Mouse (Mus musculus): ENCODE results near the gene Emx1. TPM values are rescaled to one million over a fixed set of nuclear protein-coding genes. Genes with fewer than 3 reads are reported as not detected.

Emx1 gene
- polyA plus RNA-seq, 1 experiment from 2014 or later = 0.21 TPM

GRCm38 (mm10) chr6:85218251-85218650, 31.0 kb downstream of the Emx1 start:
- Histone ChIP-seq H3K4me1 (peaks cover 30% of the 10 kb centered on the region), H3K36me3 (no peaks in the 10 kb centered on the region), H3K27ac (replicated peaks) (no peak overlapping the region), H3K27me3 (no peaks in the 10 kb centered on the region), H3K4me3 (replicated peaks) (no peak overlapping the region), H3K9ac (no peak overlapping the region), H3K9me3 (replicated peaks) (no peaks in the 10 kb centered on the region), H3K4me2 (replicated peaks) (no peak overlapping the region)
- 54% methylated on average over 4 of the region's 4 CpGs for WGBS
- no peak for ATAC-seq (ENCODE audit: insufficient number of reproducible peaks, low FRiP score, low TSS enrichment, low read depth)

- no peaks in the 10 kb centered on the region for H3K27me3 ChIP-seq
- peaks cover 36% of the 10 kb centered on the region for H3K4me1 ChIP-seq
- no peak overlapping the region for H3K4me2 ChIP-seq (replicated peaks)
- 43% methylated on average over 5 of the region's 5 CpGs for WGBS
- no peaks in the 10 kb centered on the region for H3K9me3 ChIP-seq (replicated peaks)
- no peak overlapping the region for H3K27ac ChIP-seq (replicated peaks)
- H3K36me3 ChIP-seq = no peaks in the 10 kb centered on the region
- H3K4me3 ChIP-seq (replicated peaks) = no peak overlapping the region
- H3K9ac ChIP-seq = no peak overlapping the region
- ATAC-seq (ENCODE audit: insufficient number of reproducible peaks, low FRiP score, low TSS enrichment, low read depth) = no peak; the same call in 1 of the 2 replicates
These were observed 31.6 kb downstream of the Emx1 start for GRCm38 (mm10) chr6:85218684-85219445.

GRCm38 (mm10) chr6:85219706-85220105, 32.5 kb downstream of the Emx1 start:
- no peaks in the 10 kb centered on the region for H3K9me3 ChIP-seq (replicated peaks)
- H3K4me2 ChIP-seq (replicated peaks) = no peak overlapping the region
- no peak overlapping the region for H3K9ac ChIP-seq
- H3K4me1 ChIP-seq = peaks cover 37% of the 10 kb centered on the region
- 93% methylated on average over 11 of the region's 11 CpGs for WGBS
- H3K27me3 ChIP-seq = no peaks in the 10 kb centered on the region
- H3K36me3 ChIP-seq = no peaks in the 10 kb centered on the region
- no peak overlapping the region for H3K27ac ChIP-seq (replicated peaks)
- no peak overlapping the region for H3K4me3 ChIP-seq (replicated peaks)
- ATAC-seq (ENCODE audit: insufficient number of reproducible peaks, low FRiP score, low TSS enrichment, low read depth) = no peak

- Histone ChIP-seq H3K27me3 (no peaks in the 10 kb centered on the region), H3K4me2 (replicated peaks) (no peak overlapping the region), H3K36me3 (no peaks in the 10 kb centered on the region), H3K4me3 (replicated peaks) (no peak overlapping the region), H3K9me3 (replicated peaks) (no peaks in the 10 kb centered on the region), H3K27ac (replicated peaks) (no peak overlapping the region), H3K4me1 (peaks cover 37% of the 10 kb centered on the region), H3K9ac (no peak overlapping the region)
- 39% methylated on average over 4 of the region's 4 CpGs for WGBS
- ATAC-seq (ENCODE audit: insufficient number of reproducible peaks, low FRiP score, low TSS enrichment, low read depth) = peak; percentile 51; the same call in 1 of the 2 replicates
These were observed 33.7 kb downstream of the Emx1 start for GRCm38 (mm10) chr6:85220917-85221316.

GRCm38 (mm10) chr6:85222551-85222950, 35.3 kb downstream of the Emx1 start:
- WGBS = 48% methylated on average over 10 of the region's 10 CpGs
- Histone ChIP-seq H3K36me3 (no peaks in the 10 kb centered on the region), H3K4me2 (replicated peaks) (no peak overlapping the region), H3K9me3 (replicated peaks) (no peaks in the 10 kb centered on the region), H3K4me1 (peaks cover 36% of the 10 kb centered on the region), H3K27ac (replicated peaks) (no peak overlapping the region), H3K9ac (no peak overlapping the region), H3K4me3 (replicated peaks) (no peak overlapping the region), H3K27me3 (no peaks in the 10 kb centered on the region)
- ATAC-seq (ENCODE audit: insufficient number of reproducible peaks, low FRiP score, low TSS enrichment, low read depth) = no peak

- Histone ChIP-seq H3K4me2 (replicated peaks) (no peak overlapping the region), H3K9me3 (replicated peaks) (no peaks in the 10 kb centered on the region), H3K27me3 (no peaks in the 10 kb centered on the region), H3K9ac (no peak overlapping the region), H3K27ac (replicated peaks) (no peak overlapping the region), H3K4me3 (replicated peaks) (no peak overlapping the region), H3K36me3 (no peaks in the 10 kb centered on the region), H3K4me1 (peaks cover 32% of the 10 kb centered on the region)
- no peak for ATAC-seq (ENCODE audit: insufficient number of reproducible peaks, low FRiP score, low TSS enrichment, low read depth)
- WGBS = 42% methylated on average over 14 of the region's 14 CpGs
These were observed 36.4 kb downstream of the Emx1 start for GRCm38 (mm10) chr6:85223498-85224150.

- 44% methylated on average over 15 of the region's 15 CpGs for WGBS
- H3K36me3 ChIP-seq = no peaks in the 10 kb centered on the region
- no peak overlapping the region for H3K4me2 ChIP-seq (replicated peaks)
- no peak overlapping the region for H3K27ac ChIP-seq (replicated peaks)
- H3K4me1 ChIP-seq = peaks cover 32% of the 10 kb centered on the region
- no peaks in the 10 kb centered on the region for H3K9me3 ChIP-seq (replicated peaks)
- H3K4me3 ChIP-seq (replicated peaks) = no peak overlapping the region
- no peaks in the 10 kb centered on the region for H3K27me3 ChIP-seq
- ATAC-seq (ENCODE audit: insufficient number of reproducible peaks, low FRiP score, low TSS enrichment, low read depth) = no peak
- H3K9ac ChIP-seq = no peak overlapping the region
These were observed 37.2 kb downstream of the Emx1 start for GRCm38 (mm10) chr6:85224442-85224891.

- Histone ChIP-seq H3K4me1 (peaks cover 27% of the 10 kb centered on the region), H3K27me3 (no peaks in the 10 kb centered on the region; the same call in 1 of the 2 replicates), H3K27ac (replicated peaks) (no peak overlapping the region), H3K36me3 (no peaks in the 10 kb centered on the region), H3K4me2 (replicated peaks) (no peak overlapping the region), H3K4me3 (replicated peaks) (no peak overlapping the region), H3K9ac (no peak overlapping the region), H3K9me3 (replicated peaks) (no peaks in the 10 kb centered on the region)
- no peak for ATAC-seq (ENCODE audit: insufficient number of reproducible peaks, low FRiP score, low TSS enrichment, low read depth)
- 62% methylated on average over 9 of the region's 9 CpGs for WGBS
These were observed 39.3 kb downstream of the Emx1 start for GRCm38 (mm10) chr6:85226570-85226969.

GRCm38 (mm10) chr6:85227520-85227919, 40.3 kb downstream of the Emx1 start:
- Histone ChIP-seq H3K9me3 (replicated peaks) (no peaks in the 10 kb centered on the region), H3K4me3 (replicated peaks) (no peak overlapping the region), H3K4me1 (peaks cover 18% of the 10 kb centered on the region), H3K27ac (replicated peaks) (no peak overlapping the region), H3K27me3 (no peaks in the 10 kb centered on the region; the same call in 1 of the 2 replicates), H3K4me2 (replicated peaks) (no peak overlapping the region), H3K9ac (no peak overlapping the region), H3K36me3 (no peaks in the 10 kb centered on the region)
- WGBS = 70% methylated on average over 2 of the region's 2 CpGs
- no peak for ATAC-seq (ENCODE audit: insufficient number of reproducible peaks, low FRiP score, low TSS enrichment, low read depth)

- no peak overlapping the region for H3K4me2 ChIP-seq (replicated peaks)
- ATAC-seq (ENCODE audit: insufficient number of reproducible peaks, low FRiP score, low TSS enrichment, low read depth) = no peak
- no peak overlapping the region for H3K4me3 ChIP-seq (replicated peaks)
- H3K27ac ChIP-seq (replicated peaks) = no peak overlapping the region
- no peak overlapping the region for H3K9ac ChIP-seq
- no peaks in the 10 kb centered on the region for H3K36me3 ChIP-seq
- 78% methylated on average over 3 of the region's 3 CpGs for WGBS
- peaks cover 17% of the 10 kb centered on the region for H3K4me1 ChIP-seq
- no peaks in the 10 kb centered on the region; the same call in 1 of the 2 replicates for H3K27me3 ChIP-seq
- H3K9me3 ChIP-seq (replicated peaks) = no peaks in the 10 kb centered on the region
These were observed 43.5 kb downstream of the Emx1 start for GRCm38 (mm10) chr6:85230762-85231161.

- H3K4me2 ChIP-seq (replicated peaks) = no peak overlapping the region
- WGBS = 21% methylated on average over 6 of the region's 6 CpGs
- H3K9me3 ChIP-seq (replicated peaks) = no peaks in the 10 kb centered on the region
- H3K9ac ChIP-seq = no peak overlapping the region
- peaks cover 17% of the 10 kb centered on the region for H3K4me1 ChIP-seq
- ATAC-seq (ENCODE audit: insufficient number of reproducible peaks, low FRiP score, low TSS enrichment, low read depth) = no peak
- no peaks in the 10 kb centered on the region for H3K36me3 ChIP-seq
- no peak overlapping the region for H3K4me3 ChIP-seq (replicated peaks)
- no peak overlapping the region for H3K27ac ChIP-seq (replicated peaks)
- H3K27me3 ChIP-seq = no peaks in the 10 kb centered on the region; the same call in 1 of the 2 replicates
These were observed 44.2 kb downstream of the Emx1 start for GRCm38 (mm10) chr6:85231469-85231868.

Data from embryonic facial prominence, embryonic 15.5 days (tissue).